Mouse (Mus musculus) small intestine, adult 2 months (tissue): ENCODE data around the gene Camk2b.

Experiments used
- CTCF ChIP-seq: fragments of 200-500 bp; IDR thresholded peaks from 2 replicates; pipeline ENCODE4 v1.5.1; 2012; ENCODE audit warnings: low read depth, mild to moderate bottlenecking, control low read depth, inconsistent platforms, low read length, moderate library complexity, mixed read lengths; ENCODE audit not compliant: insufficient replicate concordance, insufficient read length; ENCODE audit errors: extremely low read depth
- POLR2A ChIP-seq: fragments of 200-500 bp; IDR thresholded peaks from 2 replicates; pipeline ENCODE4 v1.6.1; 2012; ENCODE audit warnings: low read depth, mild to moderate bottlenecking, control low read depth, inconsistent platforms, low read length, moderate library complexity

DNA sequence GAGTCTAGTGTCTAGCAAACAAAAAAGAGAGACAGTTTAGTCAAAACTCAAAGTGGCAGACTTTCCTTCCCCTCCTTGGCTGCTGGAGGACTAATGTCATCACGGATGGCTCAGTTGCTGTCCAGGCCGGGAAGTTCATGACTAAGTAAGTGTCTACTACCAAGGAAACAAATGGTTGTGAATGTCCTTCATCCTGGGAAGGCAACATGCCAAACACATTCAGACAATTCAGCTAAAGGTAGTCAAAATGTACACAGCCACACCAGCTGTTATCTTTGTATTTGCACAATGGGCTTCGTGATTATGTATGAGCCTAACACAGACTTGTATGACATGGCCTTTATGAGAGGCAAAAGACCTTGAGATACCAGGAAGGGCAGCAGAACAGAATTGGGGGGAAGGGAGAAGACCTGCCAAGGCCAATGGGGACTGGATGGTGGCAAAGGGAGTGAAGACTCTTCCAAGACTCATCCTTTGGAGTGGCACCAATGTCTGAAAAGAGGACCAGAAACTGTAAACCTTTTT is 139.4 kb downstream of the Camk2b start:
- TF ChIP-seq CTCF (no peak), POLR2A (no peak)
